Mouse (Mus musculus) E14TG2a.4 (cell line): ENCODE results near the gene Med16.

ENCODE experiments used
- H3K27me3 ChIP-seq: 2 replicates; pipeline ENCODE4 v1.6.1; 2014; ENCODE audit warnings: low read length, control low read depth; ENCODE audit not compliant: insufficient read depth
- H3K36me3 ChIP-seq: 2 replicates; pipeline ENCODE4 v1.6.1; 2014; ENCODE audit warnings: low read length, control low read depth; ENCODE audit not compliant: insufficient read depth
- H3K4me1 ChIP-seq: replicated peaks from 2 replicates; pipeline ENCODE4 v1.6.1; 2014; ENCODE audit warnings: low read depth, low read length, control low read depth
- H3K4me3 ChIP-seq: replicated peaks from 2 replicates; pipeline ENCODE4 v1.5.1; 2014; ENCODE audit warnings: mild to moderate bottlenecking, low read length
- H3K9me3 ChIP-seq: 2 replicates; pipeline ENCODE4 v1.6.1; 2014; ENCODE audit warnings: low read length, control low read depth
- CTCF ChIP-seq: conservative IDR thresholded peaks from 2 replicates; pipeline ENCODE4 v1.5.1; 2014; ENCODE audit warnings: low read length
- NANOG ChIP-seq: IDR thresholded peaks from 2 replicates; pipeline ENCODE4 v1.6.1; 2014; ENCODE audit warnings: borderline replicate concordance, low read length, mixed read lengths
- POU5F1 ChIP-seq: IDR thresholded peaks from 2 replicates; pipeline ENCODE4 v1.6.1; 2014; ENCODE audit warnings: low read length, borderline replicate concordance

Gene Med16

GRCm38 (mm10) chr10:79924998-79925784, 16.5 kb upstream of the Med16 start:
- peaks cover 70% of the 10 kb centered on the region for H3K27me3 ChIP-seq
- 0 out of 2 replicates have a peak, but pooled peaks cover 2% of the 10 kb centered on the region for H3K9me3 ChIP-seq
- peaks cover 71% of the 10 kb centered on the region for H3K4me1 ChIP-seq
- TF ChIP-seq CTCF: peak; percentile 63
- no peak for TF ChIP-seq POU5F1
- H3K36me3 ChIP-seq: no peaks in the 10 kb centered on the region
- no peak overlapping the region for H3K4me3 ChIP-seq

- H3K9me3 ChIP-seq: no peaks in the 10 kb centered on the region
- H3K27me3 ChIP-seq: peaks cover 72% of the 10 kb centered on the region
- H3K4me1 ChIP-seq: peaks cover 88% of the 10 kb centered on the region
- no peaks in the 10 kb centered on the region for H3K36me3 ChIP-seq
- no peak for TF ChIP-seq POU5F1
- no peak for TF ChIP-seq CTCF
- TF ChIP-seq NANOG: no peak
- H3K4me3 ChIP-seq: peak overlapping the region; percentile 69
Observed at GRCm38 (mm10) chr10:79921572-79921971, 12.8 kb upstream of the Med16 start.

- peaks cover 68% of the 10 kb centered on the region for H3K27me3 ChIP-seq
- TF ChIP-seq POU5F1 (no peak), NANOG (no peak)
- no peaks in the 10 kb centered on the region for H3K9me3 ChIP-seq
- no peaks in the 10 kb centered on the region for H3K36me3 ChIP-seq
- H3K4me1 ChIP-seq: peaks cover 87% of the 10 kb centered on the region
- peak within 1 kb of the TSS; percentile 69 for H3K4me3 ChIP-seq
Observed at GRCm38 (mm10) chr10:79920958-79921535, 12.3 kb upstream of the Med16 start, which contains the start of gene R3hdm4. R3hdm4 (minus strand) TSS chr10:79921208.

- peaks cover 87% of the 10 kb centered on the region for H3K4me1 ChIP-seq
- peak overlapping the region; percentile 69 for H3K4me3 ChIP-seq
- peaks cover 65% of the 10 kb centered on the region for H3K27me3 ChIP-seq
- no peak for TF ChIP-seq NANOG
- no peak for TF ChIP-seq CTCF
- TF ChIP-seq POU5F1: no peak
- no peaks in the 10 kb centered on the region for H3K36me3 ChIP-seq
- H3K9me3 ChIP-seq: no peaks in the 10 kb centered on the region
Observed at GRCm38 (mm10) chr10:79920056-79920890, 11.6 kb upstream of the Med16 start.

GRCm38 (mm10) chr10:79919251-79919849, 10.6 kb upstream of the Med16 start:
- Histone ChIP-seq H3K9me3 (no peaks in the 10 kb centered on the region), H3K4me1 (peaks cover 86% of the 10 kb centered on the region), H3K36me3 (no peaks in the 10 kb centered on the region; the same call in 1 of the 2 replicates), H3K27me3 (peaks cover 65% of the 10 kb centered on the region), H3K4me3 (peak overlapping the region; percentile 69)
- TF ChIP-seq CTCF: no peak
- no peak for TF ChIP-seq NANOG
- TF ChIP-seq POU5F1: no peak

GRCm38 (mm10) chr10:79918231-79919078, 9.7 kb upstream of the Med16 start:
- H3K4me1 ChIP-seq: peaks cover 78% of the 10 kb centered on the region

GRCm38 (mm10) chr10:79917532-79918100, 8.9 kb upstream of the Med16 start:
- no peaks in the 10 kb centered on the region for H3K9me3 ChIP-seq
- peaks cover 53% of the 10 kb centered on the region for H3K27me3 ChIP-seq
- peaks cover 74% of the 10 kb centered on the region for H3K4me1 ChIP-seq
- TF ChIP-seq NANOG (no peak), CTCF (no peak), POU5F1 (no peak)
- H3K4me3 ChIP-seq: peak overlapping the region; percentile 84
- H3K36me3 ChIP-seq: no peaks in the 10 kb centered on the region; the same call in 1 of the 2 replicates

More at GRCm38 (mm10) chr10:79918231-79919078, 9.7 kb upstream of the Med16 start:
- H3K9me3 ChIP-seq: no peaks in the 10 kb centered on the region
- H3K27me3 ChIP-seq: peaks cover 61% of the 10 kb centered on the region
- H3K36me3 ChIP-seq: no peaks in the 10 kb centered on the region; the same call in 1 of the 2 replicates
- TF ChIP-seq NANOG (no peak), POU5F1 (no peak)
- H3K4me3 ChIP-seq: peak overlapping the region; percentile 65
